Mouse (Mus musculus): ENCODE measurements around the gene Mllt10. TPM values are rescaled to one million over a fixed set of nuclear protein-coding genes. Genes with fewer than 3 reads are reported as not detected.

Mllt10 gene
- polyA plus RNA-seq, 1 experiment from 2014 or later: 32.5 TPM

DNA sequence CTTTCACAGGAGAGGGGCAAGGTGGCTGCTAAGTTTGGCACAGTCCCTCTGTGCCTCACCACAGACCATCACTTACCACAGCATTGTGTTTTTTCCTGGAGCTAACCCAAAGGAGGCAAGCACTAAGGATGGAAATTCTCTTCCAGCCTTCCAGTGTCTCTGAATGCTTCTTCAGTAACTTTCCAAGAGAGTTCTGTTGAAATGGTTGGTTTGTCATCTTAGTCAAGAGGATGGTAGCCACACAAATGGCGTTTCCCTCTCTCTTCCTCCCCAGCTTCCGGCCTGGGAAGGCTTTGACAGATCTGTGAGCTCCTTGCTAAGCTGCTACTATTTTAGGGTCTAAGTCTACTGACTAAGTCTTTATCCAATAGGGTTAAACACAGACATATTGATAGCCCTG, 17.5 kb upstream of the Mllt10 start, which contains the start of gene A930004D18Rik:
TSS of gene A930004D18Rik (minus strand) at position 247 of the 400 bp plus-strand sequence.
- no peaks in the 10 kb centered on the region for H3K9me3 ChIP-seq
- no peak for ATAC-seq (ENCODE audit: extremely low read depth, insufficient number of reproducible peaks, low FRiP score, low TSS enrichment)
- 20% methylated on average over 2 of the region's 2 CpGs for WGBS
- H3K27ac ChIP-seq (replicated peaks): no peak within 1 kb of the TSS
- H3K4me3 ChIP-seq: no peak within 1 kb of the TSS
- peaks cover 68% of the 10 kb centered on the region for H3K4me1 ChIP-seq
- H3K36me3 ChIP-seq: no peaks in the 10 kb centered on the region
- no peak within 1 kb of the TSS for H3K9ac ChIP-seq
- H3K4me2 ChIP-seq: no peak within 1 kb of the TSS
- no peaks in the 10 kb centered on the region for H3K27me3 ChIP-seq (replicated peaks)

DNA sequence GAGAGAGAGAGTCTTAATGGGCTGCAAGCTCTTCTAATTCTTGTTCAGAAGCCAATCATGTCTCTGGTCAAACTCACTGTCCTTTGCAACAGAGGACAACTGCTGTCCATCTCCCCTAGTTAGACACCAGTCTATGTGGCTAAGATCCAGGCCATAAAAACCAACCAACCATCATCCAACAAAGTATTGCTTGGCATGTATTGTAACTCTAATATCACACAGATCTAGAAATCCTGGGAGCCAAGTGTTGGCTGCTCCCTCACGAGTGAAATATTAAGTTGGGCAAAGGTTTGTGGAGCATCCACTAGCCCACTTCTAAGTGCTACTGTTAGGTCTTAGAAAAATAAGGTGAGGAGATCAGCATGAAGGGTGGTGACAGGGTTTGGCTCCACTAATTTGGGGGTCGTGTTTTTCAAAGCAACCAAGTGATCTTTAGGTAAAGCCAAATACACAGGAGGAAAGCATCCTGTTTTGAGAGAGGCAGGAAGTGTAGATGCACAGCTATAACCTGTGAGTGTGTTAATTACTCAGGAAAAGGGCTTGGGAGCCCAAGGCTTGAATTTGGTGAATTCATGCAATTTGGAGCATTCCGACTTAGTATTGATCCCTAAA, 16.8 kb upstream of the Mllt10 start:
- no peak for ATAC-seq (ENCODE audit: extremely low read depth, insufficient number of reproducible peaks, low FRiP score, low TSS enrichment)
- Histone ChIP-seq H3K4me2 (no peak overlapping the region), H3K4me1 (peaks cover 68% of the 10 kb centered on the region), H3K9ac (no peak overlapping the region), H3K9me3 (no peaks in the 10 kb centered on the region), H3K27ac (replicated peaks) (no peak overlapping the region), H3K4me3 (no peak overlapping the region), H3K27me3 (replicated peaks) (no peaks in the 10 kb centered on the region), H3K36me3 (no peaks in the 10 kb centered on the region)
- WGBS: 49% methylated on average over 3 of the region's 3 CpGs

GRCm38 (mm10) chr2:18038895-18039371, 16.1 kb upstream of the Mllt10 start:
- no peaks in the 10 kb centered on the region for H3K27me3 ChIP-seq (replicated peaks)
- peak overlapping the region; percentile 63 for H3K27ac ChIP-seq (replicated peaks)
- H3K36me3 ChIP-seq: no peaks in the 10 kb centered on the region
- peaks cover 67% of the 10 kb centered on the region for H3K4me1 ChIP-seq
- H3K9me3 ChIP-seq: no peaks in the 10 kb centered on the region
- peak overlapping the region; percentile 42; the same call in 1 of the 2 replicates for H3K4me3 ChIP-seq
- no peak for ATAC-seq (ENCODE audit: extremely low read depth, insufficient number of reproducible peaks, low FRiP score, low TSS enrichment)
- H3K9ac ChIP-seq: peak overlapping the region; percentile 87
- H3K4me2 ChIP-seq: peak overlapping the region; percentile 93
- WGBS: 54% methylated on average over 10 of the region's 10 CpGs

GRCm38 (mm10) chr2:18039566-18040290, 15.3 kb upstream of the Mllt10 start:
- Histone ChIP-seq H3K9me3 (no peaks in the 10 kb centered on the region), H3K4me3 (peak overlapping the region; percentile 42), H3K27me3 (replicated peaks) (no peaks in the 10 kb centered on the region), H3K4me2 (peak overlapping the region; percentile 93), H3K4me1 (peaks cover 75% of the 10 kb centered on the region), H3K9ac (peak overlapping the region; percentile 87), H3K27ac (replicated peaks) (peak overlapping the region; percentile 63), H3K36me3 (no peaks in the 10 kb centered on the region)
- no peak for ATAC-seq (ENCODE audit: extremely low read depth, insufficient number of reproducible peaks, low FRiP score, low TSS enrichment)
- 9% methylated on average over 46 of the region's 46 CpGs for WGBS

GRCm38 (mm10) chr2:18040347-18041160, 14.5 kb upstream of the Mllt10 start:
- H3K4me3 ChIP-seq: peak overlapping the region; percentile 30
- ATAC-seq (ENCODE audit: extremely low read depth, insufficient number of reproducible peaks, low FRiP score, low TSS enrichment): no peak
- peak overlapping the region; percentile 79 for H3K27ac ChIP-seq (replicated peaks)
- WGBS: 38% methylated on average over 27 of the region's 27 CpGs
- H3K27me3 ChIP-seq (replicated peaks): no peaks in the 10 kb centered on the region
- no peaks in the 10 kb centered on the region for H3K9me3 ChIP-seq
- H3K4me1 ChIP-seq: peaks cover 77% of the 10 kb centered on the region
- H3K36me3 ChIP-seq: no peaks in the 10 kb centered on the region
- H3K9ac ChIP-seq: peak overlapping the region; percentile 87
- peak overlapping the region; percentile 93 for H3K4me2 ChIP-seq

- no peaks in the 10 kb centered on the region for H3K27me3 ChIP-seq (replicated peaks)
- H3K4me3 ChIP-seq: peak overlapping the region; percentile 30
- WGBS: 18% methylated on average over 14 of the region's 14 CpGs
- peak overlapping the region; percentile 93 for H3K4me2 ChIP-seq
- H3K4me1 ChIP-seq: peaks cover 77% of the 10 kb centered on the region
- no peaks in the 10 kb centered on the region for H3K36me3 ChIP-seq
- H3K27ac ChIP-seq (replicated peaks): peak overlapping the region; percentile 79
- peak overlapping the region; percentile 87 for H3K9ac ChIP-seq
- no peak for ATAC-seq (ENCODE audit: extremely low read depth, insufficient number of reproducible peaks, low FRiP score, low TSS enrichment)
- H3K9me3 ChIP-seq: no peaks in the 10 kb centered on the region
Observed at GRCm38 (mm10) chr2:18041199-18041885, 13.7 kb upstream of the Mllt10 start.

DNA sequence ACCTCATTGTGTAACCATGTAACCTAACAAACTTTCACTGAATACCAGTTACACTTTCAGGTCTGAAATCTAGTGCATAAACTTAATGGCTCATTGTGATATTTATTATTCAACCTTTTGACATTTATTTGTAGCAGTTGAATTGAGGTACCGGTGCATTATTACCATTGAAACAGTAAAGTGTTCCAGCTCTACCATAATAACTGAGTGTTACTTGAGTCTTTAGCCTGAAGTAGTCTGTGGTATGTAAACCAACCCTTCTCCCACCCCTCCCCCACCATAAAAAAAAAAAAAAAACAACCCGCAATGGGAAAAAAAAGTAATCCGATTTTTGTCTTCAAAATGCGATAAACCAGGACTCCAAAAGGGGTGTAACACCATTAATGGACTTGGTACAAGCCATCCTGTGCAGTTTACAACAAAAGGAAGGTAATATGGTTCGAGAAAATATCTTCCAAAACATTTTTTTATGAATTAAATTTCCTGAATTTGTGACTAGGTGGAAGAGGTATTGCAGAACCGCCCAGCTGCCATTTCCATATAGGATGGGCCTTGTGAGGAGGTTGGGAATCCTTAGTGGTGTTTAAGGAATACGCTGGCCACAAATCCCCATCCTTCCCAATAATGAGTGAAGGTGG, 9.8 kb upstream of the Mllt10 start:
- Histone ChIP-seq H3K36me3 (no peaks in the 10 kb centered on the region), H3K4me2 (peak overlapping the region; percentile 93), H3K27me3 (replicated peaks) (no peaks in the 10 kb centered on the region), H3K4me3 (peak overlapping the region; percentile 98), H3K4me1 (peaks cover 57% of the 10 kb centered on the region), H3K9ac (peak overlapping the region; percentile 100), H3K27ac (replicated peaks) (peak overlapping the region; percentile 100), H3K9me3 (no peaks in the 10 kb centered on the region)
- no peak for ATAC-seq (ENCODE audit: extremely low read depth, insufficient number of reproducible peaks, low FRiP score, low TSS enrichment)
- WGBS: 18% methylated on average over 7 of the region's 7 CpGs

- 15% methylated on average over 6 of the region's 6 CpGs for WGBS
- peak overlapping the region; percentile 100 for H3K27ac ChIP-seq (replicated peaks)
- H3K4me1 ChIP-seq: peaks cover 57% of the 10 kb centered on the region
- peak overlapping the region; percentile 93 for H3K4me2 ChIP-seq
- no peaks in the 10 kb centered on the region for H3K9me3 ChIP-seq
- H3K4me3 ChIP-seq: peak overlapping the region; percentile 98
- no peaks in the 10 kb centered on the region for H3K36me3 ChIP-seq
- no peak for ATAC-seq (ENCODE audit: extremely low read depth, insufficient number of reproducible peaks, low FRiP score, low TSS enrichment)
- H3K27me3 ChIP-seq (replicated peaks): no peaks in the 10 kb centered on the region
- H3K9ac ChIP-seq: peak overlapping the region; percentile 100
Observed at GRCm38 (mm10) chr2:18045781-18046181, 9.3 kb upstream of the Mllt10 start.

DNA sequence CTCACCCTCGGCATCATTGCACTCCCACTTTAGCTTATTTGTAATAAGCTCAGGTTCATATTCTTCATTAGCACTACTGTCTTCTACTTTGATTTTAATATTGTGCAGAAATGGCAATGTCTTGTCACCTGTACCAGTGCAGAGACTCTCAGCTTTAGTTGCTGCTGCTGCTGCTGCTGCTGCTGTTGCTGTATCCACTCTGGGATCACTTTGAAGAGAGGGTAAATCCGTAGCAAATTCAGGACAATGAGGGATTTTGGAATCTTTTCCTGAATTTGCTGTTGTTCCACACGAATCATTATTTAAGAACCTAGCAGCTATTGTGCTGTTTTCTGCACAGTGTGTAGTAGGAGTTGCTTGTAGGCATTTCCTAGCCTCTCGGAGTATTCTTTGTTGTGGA, 8.9 kb upstream of the Mllt10 start:
- Histone ChIP-seq H3K36me3 (no peaks in the 10 kb centered on the region), H3K27ac (replicated peaks) (peak overlapping the region; percentile 100), H3K9ac (peak overlapping the region; percentile 100), H3K4me3 (peak overlapping the region; percentile 98), H3K27me3 (replicated peaks) (no peaks in the 10 kb centered on the region), H3K4me1 (peaks cover 57% of the 10 kb centered on the region), H3K9me3 (no peaks in the 10 kb centered on the region), H3K4me2 (peak overlapping the region; percentile 93)
- ATAC-seq (ENCODE audit: extremely low read depth, insufficient number of reproducible peaks, low FRiP score, low TSS enrichment): no peak
- 3% methylated on average over 4 of the region's 4 CpGs for WGBS

DNA sequence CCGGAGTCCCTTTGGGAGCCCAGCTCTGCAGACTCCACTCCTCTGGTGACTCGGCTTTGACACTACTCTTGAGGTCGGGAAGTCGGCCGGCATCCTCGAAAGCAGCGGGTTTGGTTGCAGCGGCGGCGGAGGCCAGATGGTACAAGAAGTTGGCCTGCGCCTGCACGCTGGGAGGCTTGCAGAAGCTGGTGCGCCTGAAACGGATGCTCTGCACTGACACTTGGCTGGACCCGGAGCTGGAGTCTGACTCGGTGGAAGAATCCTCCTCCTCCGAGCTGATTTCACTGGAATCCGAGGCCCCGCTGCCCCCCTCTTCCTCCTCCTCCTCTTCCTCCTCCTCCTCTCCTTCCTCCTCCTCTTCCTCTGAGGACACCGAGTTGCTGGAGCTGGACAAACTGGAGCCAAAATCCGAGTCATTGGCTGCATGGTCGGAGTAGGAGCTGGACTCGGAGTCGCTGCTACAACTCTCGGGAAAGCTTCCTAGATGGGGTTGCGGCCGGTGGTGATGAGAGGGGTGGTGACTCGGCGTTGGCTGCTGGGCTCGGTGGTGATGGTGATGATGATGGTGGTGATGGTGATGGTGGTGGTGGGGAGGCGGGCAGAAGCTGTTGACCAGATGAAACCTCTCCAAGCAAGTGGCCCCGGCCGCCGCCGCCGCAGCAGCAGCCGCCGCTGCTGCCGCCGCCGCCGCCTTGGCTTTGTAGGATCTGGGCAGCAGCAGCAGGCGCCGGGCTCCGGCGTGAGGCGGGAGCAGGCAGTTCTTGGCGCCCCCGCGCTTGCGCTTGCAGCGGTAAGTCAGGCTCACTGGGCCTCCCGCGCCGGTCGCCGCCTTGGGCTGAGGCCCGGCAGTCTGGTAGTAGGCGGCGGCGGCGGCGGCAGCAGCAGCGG, 8.0 kb upstream of the Mllt10 start:
- Histone ChIP-seq H3K27me3 (replicated peaks) (no peaks in the 10 kb centered on the region), H3K4me3 (peak overlapping the region; percentile 98), H3K9ac (peak overlapping the region; percentile 100), H3K4me2 (peak overlapping the region; percentile 93), H3K36me3 (no peaks in the 10 kb centered on the region), H3K9me3 (no peaks in the 10 kb centered on the region), H3K4me1 (peaks cover 55% of the 10 kb centered on the region), H3K27ac (replicated peaks) (peak overlapping the region; percentile 100)
- WGBS: under 1% methylated on average over 48 of the region's 64 CpGs
- ATAC-seq (ENCODE audit: extremely low read depth, insufficient number of reproducible peaks, low FRiP score, low TSS enrichment): peak; percentile 2; the same call in 1 of the 2 replicates

Data from heart, embryonic 13.5 days (tissue).